Mouse (Mus musculus) liver, embryonic 14.5 days (tissue): ENCODE data around the gene Ppp1r18. TPM values are rescaled to one million over a fixed set of nuclear protein-coding genes. Genes with fewer than 3 reads are reported as not detected.

Experiments used
- ATAC-seq: fragments of 200-750 bp; cut with Nextera tagmentation; 2 replicates; pipeline ENCODE4 v1.8.0; 2017; ENCODE audit warnings: moderate number of reproducible peaks, mild to moderate bottlenecking, moderate library complexity; ENCODE audit not compliant: insufficient read depth
- DNase-seq, 3 experiments: peaks; one replicate each; pipeline ENCODE4 v3.0.0-alpha.2; 2012 to 2013; ENCODE audit warnings: low read depth in 3 of 3, low spot score in 3 of 3
- H3K27ac ChIP-seq: fragments of 300-500 bp; sonication (generic); 2 replicates; pipeline ENCODE4 v1.5.1; 2014; ENCODE audit warnings: moderate library complexity, mild to moderate bottlenecking, control low read depth, inconsistent platforms
- H3K27me3 ChIP-seq: fragments of 300-500 bp; sonication (generic); 2 replicates; pipeline ENCODE4 v1.6.1; 2014; ENCODE audit warnings: mild to moderate bottlenecking, low read length, moderate library complexity; ENCODE audit not compliant: control insufficient read depth, insufficient read depth
- H3K36me3 ChIP-seq: fragments of 300-500 bp; sonication (generic); replicated peaks from 2 replicates; pipeline ENCODE4 v1.6.1; 2014; ENCODE audit warnings: low read depth; ENCODE audit not compliant: control insufficient read depth, insufficient read depth
- H3K4me1 ChIP-seq, 2 experiments: fragments of 200-500 bp in 1 of 2; fragments of 300-500 bp in 1 of 2; sonication (generic) in 1 of 2; replicated peaks; 2 replicates each; pipeline ENCODE4 v1.6.1; 2012 to 2014; ENCODE audit warnings: antibody characterized with exemption in 1 of 2, inconsistent platforms in 1 of 2, low read length in 1 of 2; ENCODE audit not compliant: control insufficient read depth in 2 of 2, insufficient read depth in 2 of 2
- H3K4me2 ChIP-seq: fragments of 300-500 bp; sonication (generic); 2 replicates; pipeline ENCODE4 v1.6.1; 2014; ENCODE audit warnings: low read depth, mild to moderate bottlenecking, control low read depth, moderate library complexity
- H3K4me3 ChIP-seq, 2 experiments: fragments of 200-500 bp in 1 of 2; fragments of 300-500 bp in 1 of 2; sonication (generic) in 1 of 2; 2 replicates each; pipeline ENCODE4 v1.5.1; 2012 to 2014; ENCODE audit warnings: low read depth in 2 of 2, low read length in 2 of 2, mild to moderate bottlenecking in 2 of 2, control low read depth in 1 of 2, inconsistent platforms in 1 of 2, moderate library complexity in 1 of 2; ENCODE audit not compliant: insufficient read depth in 1 of 2
- H3K9ac ChIP-seq: fragments of 300-500 bp; sonication (generic); replicated peaks from 2 replicates; pipeline ENCODE4 v1.6.1; 2014; ENCODE audit warnings: mild to moderate bottlenecking, control low read depth, moderate library complexity
- H3K9me3 ChIP-seq: fragments of 300-500 bp; sonication (generic); 2 replicates; pipeline ENCODE4 v1.6.1; 2016; ENCODE audit warnings: low read length, mixed read lengths; ENCODE audit not compliant: control insufficient read depth
- CTCF ChIP-seq: IDR thresholded peaks from 2 replicates; pipeline ENCODE4 v1.5.1; 2016; ENCODE audit warnings: antibody characterized with exemption, low read depth, control low read depth
- EP300 ChIP-seq: IDR thresholded peaks from 2 replicates; pipeline ENCODE4 v1.6.1; 2016; ENCODE audit warnings: antibody characterized with exemption, low read depth
- WGBS: fragments of 180-500 bp; shearing (Covaris S2); extraction: QIAGEN DNeasy Blood & Tissue Kit; methylation state at CpG from one replicate; pipeline ENCODE4 v1.1.7; 2014; ENCODE audit not compliant: insufficient replicate concordance; 5-methylcytosine and 5-hydroxymethylcytosine counted together
- polyA plus RNA-seq, 2 experiments: library from polyadenylated mRNA; depleted of rRNA in 1 of 2; stranded (reverse) in 1 of 2; unstranded in 1 of 2; fragments of >200 nt; fragmentation: Nextera tagmentation in 1 of 2; extraction: Ambion mirVana in 1 of 2; gene quantifications; 2 replicates each; pipeline versions ENCODE4 v1.2.1 to v1.2.3; 2012 to 2014

Ppp1r18 gene
- polyA plus RNA-seq, 2 experiments = 8.2 to 8.7 TPM

- no peak for TF ChIP-seq CTCF
- TF ChIP-seq EP300 = no peak
- H3K4me1 ChIP-seq = peaks cover 13 to 19% of the 10 kb centered on the region in 2 experiments
- H3K4me2 ChIP-seq = peak overlapping the region; percentile 65
- peaks cover 55% of the 10 kb centered on the region for H3K27me3 ChIP-seq
- ATAC-seq (no peak), DNase-seq (no peak)
- H3K4me3 ChIP-seq = peak overlapping the region in 1 of 2 experiments; percentile 50; a peak in 1 of 4 replicates
- no peak overlapping the region for H3K27ac ChIP-seq
- no peaks in the 10 kb centered on the region for H3K36me3 ChIP-seq
- H3K9me3 ChIP-seq = no peaks in the 10 kb centered on the region
- WGBS = 36% methylated on average over 10 of the region's 10 CpGs
- no peak overlapping the region for H3K9ac ChIP-seq
Measured at GRCm38 (mm10) chr17:35864832-35865353, 500 bp upstream of the Ppp1r18 start.

GRCm38 (mm10) chr17:35866281-35866831, 963 bp downstream of the Ppp1r18 start:
- WGBS = under 1% methylated on average over 38 of the region's 38 CpGs
- H3K36me3 ChIP-seq = no peaks in the 10 kb centered on the region
- H3K9me3 ChIP-seq = peaks cover 3% of the 10 kb centered on the region
- H3K4me1 ChIP-seq = peaks cover 9 to 13% of the 10 kb centered on the region in 2 experiments
- no peak overlapping the region for H3K27ac ChIP-seq
- TF ChIP-seq CTCF (no peak), EP300 (no peak)
- peak overlapping the region; percentile 50 to 64 for H3K4me3 ChIP-seq
- peaks cover 55% of the 10 kb centered on the region for H3K27me3 ChIP-seq
- peak overlapping the region; percentile 23 for H3K9ac ChIP-seq
- ATAC-seq = no peak
- H3K4me2 ChIP-seq = peak overlapping the region; percentile 65
- no peak for DNase-seq

- DNase-seq (no peak), ATAC-seq (no peak)
- 3% methylated on average over 26 of the region's 26 CpGs for WGBS
- no peaks in the 10 kb centered on the region for H3K36me3 ChIP-seq
- peak overlapping the region; percentile 65 for H3K4me2 ChIP-seq
- H3K27me3 ChIP-seq = peaks cover 55% of the 10 kb centered on the region
- peaks cover 5 to 10% of the 10 kb centered on the region in 2 experiments; a peak in 3 of 4 replicates for H3K4me1 ChIP-seq
- peaks cover 3% of the 10 kb centered on the region for H3K9me3 ChIP-seq
- no peak overlapping the region for H3K27ac ChIP-seq
- peak overlapping the region; percentile 31 for H3K9ac ChIP-seq
- TF ChIP-seq CTCF = peak; percentile 47
- TF ChIP-seq EP300 = no peak
- H3K4me3 ChIP-seq = peak overlapping the region; percentile 50 to 64
Measured at GRCm38 (mm10) chr17:35866911-35867890, 1.8 kb downstream of the Ppp1r18 start.

GRCm38 (mm10) chr17:35868165-35868820, 2.9 kb downstream of the Ppp1r18 start:
- no peak for DNase-seq
- H3K9me3 ChIP-seq = peaks cover 3% of the 10 kb centered on the region
- peak overlapping the region; percentile 65 for H3K4me2 ChIP-seq
- H3K27ac ChIP-seq = no peak overlapping the region
- H3K27me3 ChIP-seq = peaks cover 55% of the 10 kb centered on the region
- ATAC-seq = no peak
- H3K4me3 ChIP-seq = peak overlapping the region; percentile 50 to 51
- H3K36me3 ChIP-seq = no peaks in the 10 kb centered on the region
- peak overlapping the region; percentile 40 for H3K9ac ChIP-seq
- H3K4me1 ChIP-seq = peaks cover 5 to 10% of the 10 kb centered on the region in 2 experiments
- TF ChIP-seq CTCF = no peak
- no peak for TF ChIP-seq EP300
- 9% methylated on average over 17 of the region's 17 CpGs for WGBS
